Mouse (Mus musculus) myocyte (in vitro differentiated cells): Measurements from ENCODE around the gene Ftsj1.

Experiments
- CEBPB ChIP-seq: IDR thresholded peaks from 2 replicates; pipeline ENCODE4 v1.6.1; 2011; ENCODE audit warnings: mild to moderate bottlenecking, moderate library complexity; ENCODE audit not compliant: poor library complexity, insufficient read depth, severe bottlenecking
- E2F4 ChIP-seq: IDR thresholded peaks from one replicate; pipeline ENCODE4 v1.6.1; 2011; ENCODE audit warnings: mild to moderate bottlenecking, control low read depth, moderate library complexity; ENCODE audit not compliant: insufficient read depth
- MAX ChIP-seq: IDR thresholded peaks from one replicate; pipeline ENCODE4 v1.6.1; 2011; ENCODE audit warnings: low read depth, mild to moderate bottlenecking, control low read depth
- MYOG ChIP-seq, 3 experiments: IDR thresholded peaks; one replicate each; pipeline ENCODE4 v1.6.1; 2011; ENCODE audit warnings: control low read depth in 2 of 3, low read depth in 2 of 3, mild to moderate bottlenecking in 2 of 3; ENCODE audit not compliant: insufficient read length in 2 of 3, control insufficient read depth in 1 of 3, insufficient read depth in 1 of 3
- POLR2A ChIP-seq: IDR thresholded peaks from one replicate; pipeline ENCODE4 v1.6.1; 2011; ENCODE audit warnings: low read depth, mild to moderate bottlenecking, control low read depth, moderate library complexity; ENCODE audit not compliant: insufficient read length
- REST ChIP-seq: IDR thresholded peaks from one replicate; pipeline ENCODE4 v1.6.1; 2011; ENCODE audit warnings: mild to moderate bottlenecking, control low read depth, moderate library complexity; ENCODE audit not compliant: insufficient read depth, insufficient read length
- SRF ChIP-seq: IDR thresholded peaks from one replicate; pipeline ENCODE4 v1.6.1; 2011; ENCODE audit warnings: low read depth; ENCODE audit not compliant: control insufficient read depth, insufficient read length
- TCF3 ChIP-seq: IDR thresholded peaks from one replicate; pipeline ENCODE4 v1.6.1; 2011; ENCODE audit warnings: low read depth, control low read depth; ENCODE audit not compliant: insufficient read length
- USF1 ChIP-seq: IDR thresholded peaks from one replicate; pipeline ENCODE4 v1.6.1; 2011; ENCODE audit warnings: low read depth, mild to moderate bottlenecking, control low read depth, moderate library complexity

- TF ChIP-seq USF1: no peak
- TF ChIP-seq MAX: no peak
- no peak for TF ChIP-seq POLR2A
- TF ChIP-seq TCF3: no peak
- TF ChIP-seq E2F4: no peak
- no peak for TF ChIP-seq MYOG (IDR thresholded peaks at IDR 0.05; ENCODE audit: control insufficient read depth in 1 of 3, insufficient read depth in 1 of 3, insufficient read length in 2 of 3, low read depth in 2 of 3)
- TF ChIP-seq CEBPB: no peak
- no peak for TF ChIP-seq SRF
- TF ChIP-seq REST: no peak
Measured at GRCm38 (mm10) chrX:8211490-8212207, 40.6 kb downstream of the Ftsj1 start.
